Mouse (Mus musculus) testis, postnatal 14 days (tissue): ENCODE measurements around the gene Gse1.
"Not testable (repeated sequence)": the region's sequence is repeated elsewhere in the genome, so short reads cannot be mapped to it uniquely, and the experiment has no call there.

Experiments used
- DNase-seq: peaks from one replicate; pipeline ENCODE4 v3.0.0; 2021; ENCODE audit warnings: low spot score

Gse1 gene

GRCm38 (mm10) chr8:120325172-120325767 lies 97.0 kb downstream of the Gse1 start:
- no peak for DNase-seq

DNA sequence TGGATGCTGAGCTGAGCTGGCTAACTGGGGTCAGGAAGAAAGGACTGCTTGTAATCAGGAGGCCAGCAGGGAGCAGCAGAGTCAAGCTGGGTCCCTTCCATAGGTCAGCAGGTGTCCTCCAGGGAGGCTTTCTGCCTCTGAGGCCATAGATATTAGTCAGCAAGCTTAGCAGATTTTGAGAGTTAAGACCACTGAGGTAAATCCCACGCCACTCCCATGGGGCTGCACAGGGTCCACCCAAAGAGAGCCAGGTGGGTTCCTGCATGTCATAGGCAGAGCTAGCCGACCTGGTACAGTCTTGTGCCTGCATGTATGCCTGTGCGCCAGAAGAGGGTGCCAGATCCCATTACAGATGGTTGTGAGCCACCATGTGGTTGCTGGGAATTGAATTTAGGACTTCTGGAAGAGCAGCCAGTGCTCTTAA lies 98.9 kb downstream of the Gse1 start:
- DNase-seq, result no peak

DNA sequence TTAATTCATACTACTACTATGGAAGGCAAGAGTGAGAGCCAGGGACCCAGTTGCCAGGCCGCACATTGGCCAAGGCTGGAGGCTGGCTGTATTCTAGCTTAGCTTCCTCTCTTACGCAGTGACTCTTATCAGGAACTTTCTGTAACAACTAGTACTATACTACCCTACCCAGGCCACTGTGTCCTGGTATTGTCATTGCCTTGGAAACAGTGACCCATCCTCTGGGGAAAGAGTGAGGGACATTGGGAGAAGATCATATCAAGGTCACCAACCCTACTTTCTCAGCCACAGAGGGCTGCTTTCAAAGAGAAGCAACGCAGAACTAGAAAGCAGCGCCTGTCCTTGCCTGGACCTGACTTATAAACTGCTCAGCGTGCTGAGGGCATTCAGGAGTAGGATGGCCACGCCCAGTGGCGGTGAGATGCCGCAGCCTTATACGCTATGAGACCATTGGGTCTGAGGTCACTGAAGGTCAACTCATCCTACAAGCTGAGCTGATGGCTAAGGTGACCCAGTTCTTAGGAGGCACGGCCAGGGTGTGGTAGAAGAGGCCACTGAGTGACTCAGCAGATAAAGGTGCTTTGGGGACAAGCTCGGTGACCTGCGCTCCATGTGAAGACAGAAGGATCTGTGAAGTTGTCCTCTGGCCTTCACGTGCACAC lies 100.2 kb downstream of the Gse1 start:
- DNase-seq, result no peak

GRCm38 (mm10) chr8:120329030-120329748 lies 100.9 kb downstream of the Gse1 start:
- DNase-seq, result peak; percentile 80

GRCm38 (mm10) chr8:120331027-120331426 lies 102.8 kb downstream of the Gse1 start:
- DNase-seq, result peak; percentile 71

DNA sequence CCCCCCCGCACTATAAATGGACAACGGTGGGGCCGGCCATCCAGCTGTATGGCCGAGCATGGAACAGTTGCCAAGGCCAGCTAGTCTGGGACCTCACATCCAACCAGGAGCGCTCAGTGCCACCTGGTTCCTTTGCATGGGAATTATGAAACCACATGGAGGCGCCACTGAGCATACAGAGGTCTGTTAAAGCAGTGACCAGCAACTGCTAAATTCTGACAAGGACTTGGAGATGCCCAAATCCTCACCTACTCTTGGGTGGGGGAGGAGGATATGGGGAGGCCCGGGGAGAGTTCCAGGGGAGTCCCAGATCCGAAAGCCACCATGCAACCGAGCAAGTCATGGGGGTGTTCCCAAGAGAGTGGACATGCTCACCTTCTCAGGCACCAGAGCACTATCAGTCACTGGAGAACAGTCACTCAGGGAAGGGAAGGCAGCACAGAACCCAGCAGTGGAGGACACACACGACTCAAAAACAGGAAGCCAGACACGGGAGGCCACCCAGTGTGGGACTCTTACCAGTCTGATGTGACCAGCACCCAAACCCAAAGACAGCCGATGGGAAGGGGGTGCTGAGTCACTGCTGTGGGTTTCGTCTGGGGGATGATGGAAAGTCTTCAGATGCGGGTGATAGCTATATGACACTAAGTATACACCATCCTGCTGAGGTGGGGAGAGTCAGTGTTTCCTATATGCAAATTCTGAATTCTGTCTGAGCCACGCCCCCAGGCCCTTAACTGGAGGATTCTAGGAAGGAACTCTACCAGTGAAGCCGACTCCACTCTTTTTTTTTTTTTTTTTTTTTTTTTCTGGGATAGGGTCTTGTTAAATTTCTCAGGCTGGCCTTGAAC lies 104.3 kb downstream of the Gse1 start:
- DNase-seq, result no peak

GRCm38 (mm10) chr8:120333681-120334080 lies 105.4 kb downstream of the Gse1 start:
- DNase-seq, result no peak

- not testable (repeated sequence) for DNase-seq
Observed at GRCm38 (mm10) chr8:120334261-120334660, 106.0 kb downstream of the Gse1 start.

DNA sequence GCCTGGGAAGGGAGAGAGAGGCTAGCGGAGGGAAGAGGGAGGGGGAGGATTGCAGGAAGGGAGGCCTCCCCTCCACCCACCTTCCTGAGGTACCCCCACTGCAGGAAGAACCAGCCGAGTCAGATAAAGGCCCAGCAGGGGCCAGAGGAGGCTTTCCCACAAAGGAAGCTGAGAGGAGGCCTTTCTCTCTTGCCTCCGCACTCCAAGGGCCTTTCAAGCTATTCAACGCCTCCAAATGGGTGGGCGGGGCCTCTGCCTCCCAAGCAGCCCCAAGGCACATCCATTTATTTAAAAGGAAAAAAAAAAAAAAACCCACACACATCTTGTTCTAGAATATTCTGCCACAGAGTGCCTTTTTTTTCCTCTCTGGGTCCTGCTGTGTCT lies 106.6 kb downstream of the Gse1 start:
- peak; percentile 54 for DNase-seq

DNA sequence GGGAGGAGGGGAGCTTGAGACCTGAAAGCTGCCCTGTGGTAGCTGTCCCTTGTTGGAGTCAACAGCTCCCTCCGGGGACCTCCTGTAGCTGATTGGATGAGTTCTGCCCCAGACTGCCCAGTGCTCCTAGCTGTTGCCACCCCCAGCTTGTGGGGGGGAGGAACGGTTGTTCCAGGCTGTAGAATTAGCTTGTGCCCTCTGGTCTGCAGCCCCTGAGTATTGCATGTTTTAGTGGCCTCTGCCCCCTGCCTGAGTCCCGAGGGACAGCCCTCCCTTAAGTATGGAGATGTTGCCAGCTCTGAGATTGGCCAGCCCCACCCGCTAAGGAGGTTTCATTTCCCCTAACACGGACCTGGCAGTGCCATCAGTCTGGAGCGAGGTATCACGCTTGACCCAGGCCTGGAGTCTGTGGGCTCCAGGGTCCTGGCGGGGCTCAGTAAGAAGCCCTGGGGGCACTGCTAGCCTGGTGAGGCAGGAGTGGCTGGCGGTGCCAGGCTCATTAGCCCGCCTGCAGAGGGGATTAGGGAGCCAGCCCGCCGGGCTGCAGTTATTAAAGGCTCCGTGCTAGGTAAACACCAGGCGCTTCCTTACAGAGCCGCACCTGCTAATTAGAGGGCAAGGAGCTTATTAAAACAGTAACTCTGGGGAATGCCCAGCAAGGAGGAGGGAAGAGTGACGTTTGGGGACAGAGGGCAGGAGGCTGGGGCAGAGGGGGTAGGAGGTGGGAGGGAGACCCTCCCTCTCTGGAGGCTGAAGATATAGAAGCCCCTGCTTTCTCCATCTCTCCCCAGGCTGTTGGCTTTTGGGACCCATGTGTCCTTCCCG lies 107.2 kb downstream of the Gse1 start:
- DNase-seq, result no peak

DNA sequence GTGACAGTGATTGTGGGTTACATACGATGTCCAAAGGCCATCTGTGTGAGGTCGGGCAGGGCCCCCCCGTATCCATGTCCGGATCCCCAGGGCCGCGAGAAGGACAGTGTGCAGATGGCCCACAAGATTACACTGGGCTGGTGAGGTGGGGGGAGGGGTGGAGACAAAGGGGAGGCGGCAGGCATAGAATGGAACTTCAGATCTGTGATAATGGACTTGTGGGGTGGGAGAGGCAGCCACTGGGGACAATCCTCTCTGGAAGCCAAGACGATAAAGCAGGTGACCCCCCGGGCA lies 107.8 kb downstream of the Gse1 start:
- DNase-seq, result no peak

GRCm38 (mm10) chr8:120336909-120337555 lies 108.8 kb downstream of the Gse1 start:
- DNase-seq, result no peak

- DNase-seq, result no peak
Observed at GRCm38 (mm10) chr8:120337627-120338026, 109.4 kb downstream of the Gse1 start.

- no peak for DNase-seq
Observed at GRCm38 (mm10) chr8:120338678-120339077, 110.4 kb downstream of the Gse1 start.

- peak; percentile 53 for DNase-seq
Observed at GRCm38 (mm10) chr8:120339743-120340142, 111.5 kb downstream of the Gse1 start.

GRCm38 (mm10) chr8:120341124-120341523 lies 112.9 kb downstream of the Gse1 start:
- no peak for DNase-seq

DNA sequence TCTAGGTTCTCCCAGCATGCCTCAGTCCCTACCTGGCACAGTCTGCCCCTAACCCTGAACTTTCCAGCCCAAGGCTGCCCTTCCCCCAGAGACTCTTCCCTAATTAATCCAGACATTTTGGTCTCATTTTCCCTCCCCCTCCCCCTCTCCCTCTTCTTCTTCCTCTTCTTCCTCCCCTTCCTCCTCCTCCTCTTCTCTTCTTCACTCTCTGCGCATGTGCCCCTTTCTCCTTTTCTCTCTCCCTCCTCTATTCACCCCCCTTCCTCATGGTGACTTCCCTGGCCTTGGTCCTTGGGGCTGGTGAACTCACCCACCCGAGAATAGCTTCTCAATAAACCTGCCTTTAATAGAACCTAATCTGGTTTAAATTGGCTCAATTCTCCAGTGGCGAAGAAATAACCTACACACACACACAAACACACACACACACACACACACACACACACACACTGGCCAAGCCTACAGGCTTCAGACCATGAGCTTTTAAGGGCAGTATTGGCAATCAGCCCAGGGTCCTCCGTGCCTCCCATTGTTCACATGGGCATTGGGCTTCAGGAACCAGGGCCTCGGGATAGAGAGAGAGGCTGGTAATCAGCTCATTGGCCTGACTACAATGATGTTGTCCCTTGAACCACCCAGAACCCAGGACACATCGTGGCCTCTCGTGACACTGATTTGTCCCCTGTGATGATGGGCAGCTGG lies 114.7 kb downstream of the Gse1 start:
- no peak for DNase-seq

DNA sequence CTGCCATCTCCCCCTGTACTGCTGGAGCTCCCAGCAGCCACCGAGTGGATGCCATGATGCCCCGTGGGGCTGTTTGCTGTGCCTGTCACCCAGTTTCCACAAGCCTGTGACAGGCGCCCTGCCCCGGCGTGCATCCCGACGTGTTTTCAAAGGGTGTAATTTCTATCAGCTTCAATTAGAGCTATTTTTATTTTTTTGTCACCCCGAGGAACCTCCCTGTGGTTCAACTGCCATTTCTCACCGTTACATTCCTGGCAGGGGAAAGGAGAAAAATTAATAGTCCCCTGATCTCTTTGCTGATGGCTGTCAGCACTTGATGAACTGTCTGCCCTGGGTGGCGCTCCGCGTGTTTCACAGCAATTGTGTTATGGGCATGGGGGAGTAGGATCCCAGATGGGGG lies 115.3 kb downstream of the Gse1 start:
- no peak for DNase-seq

- no peak for DNase-seq
Observed at GRCm38 (mm10) chr8:120344166-120344565, 115.9 kb downstream of the Gse1 start.

DNA sequence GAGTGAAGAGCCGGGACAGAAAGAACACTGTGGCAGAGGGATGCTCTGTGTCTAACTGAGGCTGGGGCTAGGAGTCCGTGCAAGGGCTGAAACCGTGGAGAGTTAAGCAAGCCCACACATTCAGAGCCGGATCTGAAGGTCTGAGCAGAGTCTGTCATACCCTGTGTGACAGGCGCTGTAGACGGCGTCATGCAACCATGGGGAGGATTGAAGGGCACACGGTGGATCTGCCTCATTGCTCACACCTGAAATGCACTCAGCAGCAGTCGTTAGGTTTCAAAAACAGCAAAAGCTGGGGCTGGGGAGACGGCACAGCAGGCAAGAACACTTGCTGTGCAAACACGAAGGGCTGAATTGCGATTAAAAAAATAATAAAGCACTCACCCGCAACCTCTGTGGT lies 116.3 kb downstream of the Gse1 start:
- no peak for DNase-seq
